9 mouse cellular contexts compared by ENCODE assay signal in genomic region chr9:21366541-21367220, GRCm38 (mm10). TPM values are rescaled to one million over a fixed set of nuclear protein-coding genes. Genes with fewer than 3 reads are reported as not detected.
DNase-seq lines count a peak whose midpoint lies in the region; ATAC-seq and TF ChIP-seq lines count a peak whose summit lies in the region.
"Had no signal": no experiment of that assay in that cellular context is flagged by ENCODE, and none has a peak within 500 bp of the region (broad histone marks: within the 10 kb centered on the region; RNA-seq: fewer than 3 reads in every experiment).

No protein-coding gene starts in this region.

- H3K4me3 ChIP-seq in ES-Bruce4 (ENCODE audit: low read depth, low read length), result peak overlapping the region; percentile 59
- peak overlapping the region; percentile 46 for H3K4me3 ChIP-seq in bone marrow macrophage, adult 2 months (ENCODE audit: insufficient read depth, low read length)
- peak overlapping the region; percentile 77 for H3K4me3 ChIP-seq in erythroblast, embryonic 14.5 days (replicated peaks)
- peak overlapping the region; percentile 92 for H3K4me3 ChIP-seq in layer of hippocampus, adult 2 months

- no peaks in the 10 kb centered on the region for H3K4me1 ChIP-seq in ES-Bruce4 (ENCODE audit: control insufficient read depth, insufficient read depth, low read length)
- H3K4me1 ChIP-seq in bone marrow macrophage, adult 2 months (ENCODE audit: control insufficient read depth, insufficient read depth, low read length), result peaks cover 17% of the 10 kb centered on the region
- peaks cover 36% of the 10 kb centered on the region for H3K4me1 ChIP-seq in erythroblast, embryonic 14.5 days (ENCODE audit: control insufficient read depth)

- intact Hi-C loops in heart, postnatal 14 days (cut with DNase I), result loop anchor here (2.0 kb wide), 1 partner anchor 100 kb away; no protein-coding TSS in a partner anchor

- peak overlapping the region; percentile 39; the same call in 1 of the 2 replicates for H3K27ac ChIP-seq in ES-Bruce4 (ENCODE audit: insufficient read depth, low read length)
- H3K27ac ChIP-seq in bone marrow macrophage, adult 2 months (ENCODE audit: insufficient read depth, low read depth, low read length), result peak overlapping the region; percentile 63
- peak overlapping the region; percentile 96 for H3K27ac ChIP-seq in layer of hippocampus, adult 2 months

- peak overlapping the region; percentile 43 for H3K9ac ChIP-seq in ES-Bruce4 (ENCODE audit: low read depth, poor library complexity, severe bottlenecking)

- TF ChIP-seq CTCF in ES-Bruce4 (IDR thresholded peaks at IDR 0.05; ENCODE audit: low read depth, low read length), result peak; percentile 19
- no peak for TF ChIP-seq CTCF in bone marrow macrophage, adult 2 months (IDR thresholded peaks at IDR 0.05; ENCODE audit: low read depth, low read length)
- TF ChIP-seq CTCF in layer of hippocampus, adult 2 months (conservative IDR thresholded peaks at IDR 0.05), result peak; percentile 92

- no peak for TF ChIP-seq POLR2A in ES-Bruce4 (IDR thresholded peaks at IDR 0.05; ENCODE audit: insufficient read depth, low read length)
- TF ChIP-seq POLR2A in bone marrow macrophage, adult 2 months (IDR thresholded peaks at IDR 0.05; ENCODE audit: borderline replicate concordance, low read depth, low read length), result no peak

- DNase-seq in heart, postnatal 14 days, result peak; percentile 68 to 78
- DNase-seq in layer of hippocampus, adult 2 months (ENCODE audit: low spot score in 2 of 2), result peak; percentile 52 to 76
- DNase-seq in lung, adult 18-20 months, result peak; percentile 57 to 68
- DNase-seq in thymus, postnatal 0 days (ENCODE audit: low spot score), result peak; percentile 77

- 0 out of 2 replicates have a peak, but pooled peaks cover 1% of the 10 kb centered on the region for H3K27me3 ChIP-seq in ES-Bruce4 (ENCODE audit: control insufficient read depth, insufficient read depth, low read length, poor library complexity, severe bottlenecking)
- H3K27me3 ChIP-seq in erythroblast, embryonic 14.5 days (ENCODE audit: control insufficient read depth), result peaks cover 9% of the 10 kb centered on the region

- ATAC-seq in neutrophil, adult 5-6 weeks (ENCODE audit: extremely low read depth, insufficient number of reproducible peaks, low FRiP score, poor library complexity, severe bottlenecking), result peak; percentile 31; the same call in 1 of the 2 replicates

- TF ChIP-seq EP300 in ES-Bruce4 (IDR thresholded peaks at IDR 0.05; ENCODE audit: insufficient read depth, low read depth, low read length), result no peak

- H3K36me3 ChIP-seq in ES-Bruce4 (ENCODE audit: control insufficient read depth, insufficient read depth, low read length, poor library complexity, severe bottlenecking), result peaks cover 3% of the 10 kb centered on the region
- peaks cover 3% of the 10 kb centered on the region for H3K36me3 ChIP-seq in erythroblast, embryonic 14.5 days (ENCODE audit: control insufficient read depth)

- no peaks in the 10 kb centered on the region for H3K9me3 ChIP-seq in ES-Bruce4 (replicated peaks; ENCODE audit: control insufficient read depth, insufficient read depth, low read length, poor library complexity, severe bottlenecking)
- H3K9me3 ChIP-seq in erythroblast, embryonic 14.5 days (ENCODE audit: control insufficient read depth, low read length), result no peaks in the 10 kb centered on the region

RNA-seq across cellular contexts. Expression of gene Ilf3, which starts 1.0 kb away (rescaled TPM):
- polyA plus RNA-seq in ES-Bruce4 (2011; ENCODE audit: insufficient read depth, insufficient read length, low read depth, missing spikeins), result 196 and 209 TPM in 2 replicates
- 33.3 and 42.9 TPM in 2 replicates for polyA plus RNA-seq in bone marrow macrophage, adult 2 months (2012; ENCODE audit: insufficient read depth, insufficient read length, missing spikeins)
- 4.7 and 5.2 TPM in 2 replicates for polyA plus RNA-seq in erythroblast, embryonic 14.5 days (2012)
- 10 to 100 TPM; 30.6 to 31.3 TPM for total RNA-seq in heart, postnatal 14 days (2021)
- total RNA-seq in layer of hippocampus, adult 2 months (2021), result 100 to 1,000 TPM; 106 to 108 TPM
- total RNA-seq in neutrophil, adult 5-6 weeks (2017), result 58.2 and 67.9 TPM in 2 replicates
- polyA plus RNA-seq in thymus, postnatal 0 days (2015; fragmentation: Nextera tagmentation; extraction: Ambion mirVana), result 138 TPM in 2 replicates

RNA-seq across cellular contexts. Expression of gene Qtrt1, which starts 45.0 kb away (rescaled TPM):
- polyA plus RNA-seq in ES-Bruce4 (2011; ENCODE audit: insufficient read depth, insufficient read length, low read depth, missing spikeins), result 40.0 and 48.2 TPM in 2 replicates
- polyA plus RNA-seq in bone marrow macrophage, adult 2 months (2012; ENCODE audit: insufficient read depth, insufficient read length, missing spikeins), result 9.9 and 14.9 TPM in 2 replicates
- 1.7 and 2.0 TPM in 2 replicates for polyA plus RNA-seq in erythroblast, embryonic 14.5 days (2012)
- total RNA-seq in heart, postnatal 14 days (2021), result 10 to 100 TPM in 1 of 2 experiments, 1 to 10 TPM in 1; 8.5 to 11.2 TPM
- total RNA-seq in layer of hippocampus, adult 2 months (2021), result 10 to 100 TPM; 31.2 to 46.2 TPM
- total RNA-seq in neutrophil, adult 5-6 weeks (2017), result 19.4 and 22.7 TPM in 2 replicates
- polyA plus RNA-seq in thymus, postnatal 0 days (2015; fragmentation: Nextera tagmentation; extraction: Ambion mirVana), result 27.0 and 29.1 TPM in 2 replicates

RNA-seq across cellular contexts. Expression of gene Slc44a2, which starts 46.2 kb away (rescaled TPM):
- polyA plus RNA-seq in ES-Bruce4 (2011; ENCODE audit: insufficient read depth, insufficient read length, low read depth, missing spikeins), result 64.9 and 66.4 TPM in 2 replicates
- 48.8 and 55.0 TPM in 2 replicates for polyA plus RNA-seq in bone marrow macrophage, adult 2 months (2012; ENCODE audit: insufficient read depth, insufficient read length, missing spikeins)
- polyA plus RNA-seq in erythroblast, embryonic 14.5 days (2012), result 0.76 and 0.82 TPM in 2 replicates
- total RNA-seq in heart, postnatal 14 days (2021), result 100 to 1,000 TPM; 105 to 116 TPM
- 10 to 100 TPM; 50.7 to 52.6 TPM for total RNA-seq in layer of hippocampus, adult 2 months (2021)
- total RNA-seq in neutrophil, adult 5-6 weeks (2017), result 269 and 279 TPM in 2 replicates
- 161 and 167 TPM in 2 replicates for polyA plus RNA-seq in thymus, postnatal 0 days (2015; fragmentation: Nextera tagmentation; extraction: Ambion mirVana)

RNA-seq across cellular contexts. Expression of gene Ap1m2, which starts 54.5 kb away (rescaled TPM):
- polyA plus RNA-seq in ES-Bruce4 (2011; ENCODE audit: insufficient read depth, insufficient read length, low read depth, missing spikeins), result 83.3 and 87.8 TPM in 2 replicates
- not detected in 2 replicates for polyA plus RNA-seq in bone marrow macrophage, adult 2 months (2012; ENCODE audit: insufficient read depth, insufficient read length, missing spikeins)
- not detected in 2 replicates for polyA plus RNA-seq in erythroblast, embryonic 14.5 days (2012)
- under 1 TPM in 1 of 2 experiments, not detected in 1; 0.12 TPM for total RNA-seq in heart, postnatal 14 days (2021)
- total RNA-seq in layer of hippocampus, adult 2 months (2021), result under 1 TPM; 0.41 to 0.76 TPM
- total RNA-seq in neutrophil, adult 5-6 weeks (2017), result 7.6 and 13.6 TPM in 2 replicates
- 20.2 and 21.0 TPM in 2 replicates for polyA plus RNA-seq in thymus, postnatal 0 days (2015; fragmentation: Nextera tagmentation; extraction: Ambion mirVana)
- total RNA-seq: hematopoietic stem cell, adult 5-6 weeks had no signal

RNA-seq across cellular contexts. Expression of gene Dnm2, which starts 58.0 kb away (rescaled TPM):
- 86.2 and 88.6 TPM in 2 replicates for polyA plus RNA-seq in ES-Bruce4 (2011; ENCODE audit: insufficient read depth, insufficient read length, low read depth, missing spikeins)
- 118 and 129 TPM in 2 replicates for polyA plus RNA-seq in bone marrow macrophage, adult 2 months (2012; ENCODE audit: insufficient read depth, insufficient read length, missing spikeins)
- 112 and 129 TPM in 2 replicates for polyA plus RNA-seq in erythroblast, embryonic 14.5 days (2012)
- 10 to 100 TPM; 78.3 to 81.6 TPM for total RNA-seq in heart, postnatal 14 days (2021)
- total RNA-seq in layer of hippocampus, adult 2 months (2021), result 10 to 100 TPM; 58.0 to 69.6 TPM
- total RNA-seq in neutrophil, adult 5-6 weeks (2017), result 318 and 340 TPM in 2 replicates
- 107 TPM in 2 replicates for polyA plus RNA-seq in thymus, postnatal 0 days (2015; fragmentation: Nextera tagmentation; extraction: Ambion mirVana)

Comparison
In these comparisons a context has a peak if more than half of its experiments do, and no peak if none do; other contexts are left out.
1. Peak in every context shown above with its lines: DNase-seq, ATAC-seq, H3K4me3 ChIP-seq and H3K27ac ChIP-seq.
2. H3K27ac ChIP-seq: peak in every context shown above with its lines; median percentile 96 in layer of hippocampus, adult 2 months; 63 in bone marrow macrophage, adult 2 months; 39 in ES-Bruce4.
3. RNA of gene Slc44a2, which starts 46.2 kb away (polyA plus RNA-seq): 161 to 167 TPM in thymus, postnatal 0 days, 64.9 to 66.4 TPM in ES-Bruce4 and 48.8 to 55.0 TPM in bone marrow macrophage, adult 2 months; 0.76 to 0.82 TPM in erythroblast, embryonic 14.5 days; every median in the first group is over 10 times any median in the second.